Mouse (Mus musculus) CD4-positive, CD25-positive, alpha-beta regulatory T cell (primary cell): ENCODE data around the gene Tnfaip2. TPM values are rescaled to one million over a fixed set of nuclear protein-coding genes. Genes with fewer than 3 reads are reported as not detected.

Experiments
- polyA plus RNA-seq: library from polyadenylated mRNA; unstranded; fragments of 100-300 nt; shearing (Covaris generic); gene quantifications from one replicate; pipeline ENCODE4 v1.2.1, GENCODE M21; 2017

Tnfaip2 gene
- polyA plus RNA-seq = 0.32 TPM

DNA sequence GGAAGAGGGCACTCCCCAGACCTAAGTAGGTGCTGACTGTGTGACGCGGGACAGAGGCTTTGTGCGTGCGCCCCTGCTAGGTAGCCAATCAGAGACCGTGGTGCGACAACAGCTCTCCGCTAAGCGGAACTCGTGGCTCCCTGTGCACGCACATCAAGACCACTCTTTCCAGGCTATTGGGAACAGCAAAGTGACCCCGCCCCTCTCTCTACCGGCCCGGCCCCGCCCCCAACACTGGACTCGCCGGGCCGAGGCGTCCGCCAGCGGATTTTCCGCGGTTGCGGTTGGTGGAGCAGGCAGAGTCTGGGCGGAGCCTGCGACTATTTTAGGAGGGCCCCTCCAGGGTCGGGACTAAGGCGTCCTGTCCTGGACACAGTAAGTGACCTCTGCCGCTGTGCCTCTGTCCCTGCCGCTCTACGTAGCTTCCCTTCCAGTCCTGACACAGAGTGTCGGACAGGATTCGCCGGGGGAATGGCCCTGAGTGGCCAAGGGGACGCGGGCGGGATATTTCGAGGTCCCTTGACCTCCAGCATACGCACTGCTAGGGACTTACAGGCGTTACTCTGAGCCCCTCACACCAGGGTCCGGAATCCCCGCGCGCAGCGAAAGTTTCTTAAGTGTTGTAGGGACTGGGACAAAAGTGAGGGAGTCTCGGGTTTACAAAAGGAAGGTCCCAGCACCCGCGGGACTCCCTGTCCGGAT, at the start of gene Tnfaip2:
Tnfaip2 (plus strand) TSS at position 161 of the 702 bp plus-strand sequence.

DNA sequence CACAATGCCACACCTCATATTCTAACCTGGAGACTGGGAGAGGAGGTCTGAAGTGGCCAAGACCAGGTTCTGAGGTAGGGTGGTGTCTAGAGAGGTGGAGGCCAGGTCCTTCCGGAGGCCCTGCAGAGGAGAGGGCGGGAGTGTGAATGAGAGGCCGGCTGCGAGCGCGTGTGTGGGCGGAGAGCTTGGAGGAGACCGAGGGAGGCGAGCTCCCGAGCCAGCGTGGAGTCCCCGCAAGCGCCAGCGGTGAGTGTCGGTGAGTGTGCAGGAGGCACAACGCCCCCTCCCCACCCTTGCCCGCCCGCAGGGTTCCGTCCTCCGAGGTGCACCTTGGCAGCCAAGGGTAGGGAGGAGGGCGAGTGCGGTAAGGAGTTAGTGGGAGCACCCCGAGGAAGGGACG, 35.6 kb upstream of the Tnfaip2 start, which contains the start of gene Lbhd2:
Lbhd2 (plus strand) TSS at position 188 of the 400 bp plus-strand sequence.

GRCm38 (mm10) chr12:111416921-111417779, 25.1 kb upstream of the Tnfaip2 start, which contains the start of gene Exoc3l4:
Gene Exoc3l4 (plus strand): TSS chr12:111417017.

GRCm38 (mm10) chr12:111485652-111486306, 43.5 kb downstream of the Tnfaip2 start, which contains the start of gene Gm266:
Gene Gm266 (minus strand): TSS chr12:111485823.

Other genes starting within 250 kb of the Tnfaip2 start
- 0.35 TPM for gene Amn, start 171.4 kb upstream of the Tnfaip2 start, polyA plus RNA-seq
- gene Cdc42bpb, start 64.8 kb upstream of the Tnfaip2 start, polyA plus RNA-seq = 0.24 TPM
- 0.28 TPM for gene Lbhd2, start 35.7 kb upstream of the Tnfaip2 start, polyA plus RNA-seq
- gene Exoc3l4, start 25.5 kb upstream of the Tnfaip2 start, polyA plus RNA-seq = not detected
- not detected for gene Gm266, start 43.4 kb downstream of the Tnfaip2 start, polyA plus RNA-seq
- gene Eif5, start 95.5 kb downstream of the Tnfaip2 start, polyA plus RNA-seq = 596 TPM
- gene Mark3, start 132.1 kb downstream of the Tnfaip2 start, polyA plus RNA-seq = 129 TPM
- 38.7 TPM for gene Ckb, start 229.9 kb downstream of the Tnfaip2 start, polyA plus RNA-seq
- gene Trmt61a, start 235.6 kb downstream of the Tnfaip2 start, polyA plus RNA-seq = 24.0 TPM